Mouse (Mus musculus): ENCODE data around the gene Mindy1.

The Mindy1 gene

DNA sequence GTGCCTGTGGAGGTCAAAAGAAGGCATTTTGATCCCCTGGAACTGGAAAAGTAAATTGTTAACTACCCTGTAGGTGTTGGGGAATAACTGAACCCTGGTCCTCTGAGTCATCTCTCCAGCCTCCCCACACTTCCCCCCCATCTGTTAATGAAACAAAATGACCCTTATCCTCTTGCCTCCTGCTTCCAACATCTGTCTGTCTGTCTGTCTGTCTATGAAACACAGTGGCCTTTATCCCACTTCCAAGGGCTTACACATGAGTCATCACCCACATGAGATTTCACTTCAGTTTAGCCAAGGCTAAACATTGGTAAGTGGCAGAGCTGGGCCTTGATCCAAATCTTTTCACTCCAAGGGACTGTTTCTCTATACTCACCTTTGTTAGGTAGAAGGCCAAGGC, 13.3 kb upstream of the Mindy1 start:
- DNase-seq (ENCODE audit: low read depth, low spot score), result no peak

DNA sequence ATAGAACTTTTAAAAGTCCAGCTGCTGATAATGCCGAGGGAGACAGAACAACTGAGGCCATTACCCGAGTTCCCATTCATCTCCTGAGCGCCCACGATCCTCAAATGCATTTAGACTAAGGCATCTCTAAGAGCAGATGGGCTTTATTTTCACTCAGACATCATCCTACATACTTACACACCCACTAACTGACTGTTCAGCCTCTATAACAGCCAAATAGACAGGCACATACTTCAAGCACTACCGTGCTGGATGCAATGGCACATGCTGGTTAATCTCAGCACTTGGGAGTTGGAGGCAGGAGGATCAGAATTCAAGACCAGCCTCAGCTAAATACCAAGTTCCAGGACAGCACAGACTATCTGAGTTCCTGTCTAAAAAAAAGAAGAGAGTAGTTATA, 11.4 kb upstream of the Mindy1 start:
- no peak for DNase-seq (ENCODE audit: low read depth, low spot score)

DNA sequence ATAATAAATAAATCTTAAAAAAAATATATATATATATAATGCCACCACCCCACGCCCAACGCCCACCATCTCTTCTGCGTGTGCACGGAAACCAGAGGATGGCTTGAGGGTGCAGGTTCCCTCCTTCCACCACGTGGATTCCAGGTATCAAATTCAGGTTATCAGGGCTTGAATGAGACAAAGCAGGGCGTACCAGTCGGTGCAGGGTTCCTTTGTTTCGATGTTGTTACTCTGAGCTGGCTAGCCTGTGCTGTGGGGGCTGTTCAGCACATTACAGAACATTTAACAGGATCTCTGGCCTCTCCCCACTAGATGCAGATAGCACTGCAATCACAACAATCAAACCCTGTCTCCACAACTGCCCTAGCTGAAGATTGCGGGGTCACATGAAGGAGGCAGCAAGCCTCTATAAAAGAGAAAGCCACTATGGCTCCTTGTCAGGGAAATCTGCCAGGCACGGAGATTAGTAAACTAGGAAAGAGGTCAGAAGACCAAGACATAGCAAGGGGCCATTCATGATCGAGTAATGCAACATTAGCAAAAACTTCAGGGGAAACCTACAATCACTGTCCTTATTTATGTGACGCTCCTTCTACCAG, 10.3 kb upstream of the Mindy1 start:
- no peak for DNase-seq (ENCODE audit: low read depth, low spot score)

DNA sequence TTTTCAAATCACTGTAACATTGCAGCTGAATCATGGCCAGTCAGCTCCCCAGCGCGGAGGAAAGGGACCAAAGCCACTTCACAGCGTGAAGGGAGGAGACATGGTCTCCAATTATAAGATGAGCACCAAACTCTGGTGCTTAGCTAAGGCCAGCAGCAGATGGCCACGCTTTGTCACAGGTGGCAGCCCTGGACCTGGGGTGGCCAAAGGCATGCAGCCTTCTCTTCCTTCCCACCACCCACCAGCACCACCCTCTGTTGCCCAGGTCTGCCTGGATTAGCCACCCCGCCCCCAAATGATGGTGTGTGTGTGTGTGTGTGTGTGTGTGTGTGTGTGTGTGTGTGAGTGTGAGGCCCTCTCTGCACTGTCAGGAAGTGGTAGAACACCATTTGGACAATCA, 7.7 kb upstream of the Mindy1 start:
- DNase-seq (ENCODE audit: low read depth, low spot score), result no peak

GRCm38 (mm10) chr3:95274453-95274852, 6.7 kb upstream of the Mindy1 start:
- no peak for DNase-seq (ENCODE audit: low read depth, low spot score)

- DNase-seq (ENCODE audit: low read depth, low spot score), result no peak
Observed at GRCm38 (mm10) chr3:95275161-95275560, 6.0 kb upstream of the Mindy1 start.

GRCm38 (mm10) chr3:95276428-95276934, 4.7 kb upstream of the Mindy1 start:
- no peak for DNase-seq (ENCODE audit: low read depth, low spot score)

- DNase-seq (ENCODE audit: low read depth, low spot score), result no peak
Observed at GRCm38 (mm10) chr3:95277149-95277551, 4.0 kb upstream of the Mindy1 start.

- peak; percentile 33 for DNase-seq (ENCODE audit: low read depth, low spot score)
Observed at GRCm38 (mm10) chr3:95280747-95281146, 398 bp upstream of the Mindy1 start.

GRCm38 (mm10) chr3:95282381-95282864, 1.3 kb downstream of the Mindy1 start:
- DNase-seq (ENCODE audit: low read depth, low spot score), result peak; percentile 47

- DNase-seq (ENCODE audit: low read depth, low spot score), result peak; percentile 56
Observed at GRCm38 (mm10) chr3:95282865-95283588, 1.9 kb downstream of the Mindy1 start.

GRCm38 (mm10) chr3:95283589-95283941, 2.4 kb downstream of the Mindy1 start:
- DNase-seq (ENCODE audit: low read depth, low spot score), result no peak

DNA sequence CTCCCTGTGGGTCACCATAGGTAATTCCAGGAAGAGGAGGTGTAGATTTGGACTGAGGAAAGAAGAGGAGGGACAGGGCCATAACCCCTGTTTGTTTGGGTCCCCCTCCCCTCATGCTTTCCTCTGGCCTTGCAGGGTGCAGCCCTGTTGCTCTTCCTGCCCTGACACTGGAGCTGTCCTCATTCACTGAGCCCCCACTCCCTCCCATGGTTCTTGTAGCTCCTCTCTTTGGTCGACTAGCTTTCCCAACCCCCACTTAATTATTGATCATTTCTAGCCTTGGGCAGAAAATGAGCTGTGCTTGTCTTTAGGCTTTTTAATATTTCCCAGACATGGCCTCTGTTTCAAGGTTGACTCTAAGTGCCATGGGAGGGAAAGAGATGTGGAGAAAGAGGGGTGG, 2.9 kb downstream of the Mindy1 start:
- no peak for DNase-seq (ENCODE audit: low read depth, low spot score)

GRCm38 (mm10) chr3:95284501-95285281, 3.5 kb downstream of the Mindy1 start:
- DNase-seq (ENCODE audit: low read depth, low spot score), result no peak

DNA sequence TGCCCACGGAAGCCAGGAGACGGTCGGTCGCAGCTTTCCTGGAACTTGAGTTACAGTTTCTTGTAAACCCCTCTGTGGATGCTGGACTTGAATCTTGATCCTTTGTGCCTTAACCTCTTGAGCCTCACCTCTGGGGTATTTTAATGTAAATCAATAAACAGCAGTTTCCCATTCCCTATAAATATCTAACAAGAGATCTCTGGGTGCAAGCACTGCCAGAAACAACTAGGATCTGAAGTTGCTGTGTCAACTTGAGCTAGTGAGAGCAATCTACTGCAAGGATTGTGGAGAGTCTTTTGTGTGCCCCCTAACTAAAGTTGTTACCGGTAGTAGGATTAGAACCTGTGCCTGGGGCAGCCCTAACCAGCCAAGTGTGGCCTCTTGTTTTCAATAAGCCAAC, 4.2 kb downstream of the Mindy1 start:
- no peak for DNase-seq (ENCODE audit: low read depth, low spot score)

- DNase-seq (ENCODE audit: low read depth, low spot score), result no peak
Observed at GRCm38 (mm10) chr3:95286011-95286410, 4.9 kb downstream of the Mindy1 start.

DNA sequence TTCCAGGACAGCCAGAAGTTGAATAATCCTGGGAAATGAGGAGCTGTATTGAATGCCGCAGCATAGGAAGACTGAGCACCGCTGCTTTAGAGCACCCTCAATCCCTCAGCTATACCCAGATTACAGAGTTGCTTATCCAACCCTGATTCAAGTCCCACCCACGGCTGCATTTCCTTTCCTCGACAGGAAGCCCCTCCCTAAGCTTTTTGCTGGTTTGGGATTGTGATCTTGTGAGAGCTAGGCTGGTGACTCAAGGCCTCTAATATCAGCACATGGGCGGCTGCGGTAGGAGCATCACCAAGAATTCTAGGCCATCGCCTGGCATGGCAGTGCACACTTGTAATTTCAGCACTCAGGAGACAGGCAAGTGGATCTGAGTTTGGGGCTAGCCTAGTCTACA, 5.4 kb downstream of the Mindy1 start:
- no peak for DNase-seq (ENCODE audit: low read depth, low spot score)

- DNase-seq (ENCODE audit: low read depth, low spot score), result no peak
Observed at GRCm38 (mm10) chr3:95287541-95287940, 6.4 kb downstream of the Mindy1 start.

DNA sequence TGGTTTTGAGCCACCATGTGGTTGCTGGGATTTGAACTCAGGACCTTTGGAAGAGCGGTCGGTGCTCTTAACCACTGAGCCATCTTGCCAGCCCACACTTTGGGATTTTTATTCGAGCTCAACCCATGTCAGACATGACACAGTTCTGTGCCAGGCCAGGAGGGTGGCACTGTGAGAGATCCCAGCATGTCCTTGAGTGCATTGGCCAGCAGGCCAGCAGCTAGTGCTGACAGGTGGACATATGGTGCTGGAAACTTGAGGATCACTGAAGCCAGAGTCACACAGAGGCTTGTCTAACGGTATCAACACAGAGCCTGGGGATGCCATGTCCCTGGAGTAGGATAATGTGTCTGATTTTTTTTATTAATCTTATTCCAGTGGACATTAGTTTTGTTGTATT, 8.3 kb downstream of the Mindy1 start:
- DNase-seq (ENCODE audit: low read depth, low spot score), result no peak

DNA sequence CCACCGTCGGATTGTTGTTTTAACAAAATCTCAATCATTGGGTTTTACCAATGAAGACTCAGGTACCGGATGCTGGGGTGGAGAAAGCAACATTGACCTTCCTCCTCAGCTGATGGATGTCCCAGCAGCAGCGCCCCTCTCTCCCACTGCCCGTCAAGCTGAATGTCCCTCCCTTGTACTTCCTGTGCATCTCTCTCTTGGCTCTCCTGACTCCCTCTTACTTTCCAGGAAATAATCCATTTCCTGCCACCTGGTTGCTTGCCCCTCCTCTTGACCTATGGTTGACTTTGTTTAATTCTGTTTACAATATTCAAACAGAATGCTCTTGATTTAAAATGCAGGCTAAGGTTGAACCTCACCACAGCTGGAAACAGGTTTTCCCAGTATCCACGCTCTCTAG, 9.0 kb downstream of the Mindy1 start:
- no peak for DNase-seq (ENCODE audit: low read depth, low spot score)

DNA sequence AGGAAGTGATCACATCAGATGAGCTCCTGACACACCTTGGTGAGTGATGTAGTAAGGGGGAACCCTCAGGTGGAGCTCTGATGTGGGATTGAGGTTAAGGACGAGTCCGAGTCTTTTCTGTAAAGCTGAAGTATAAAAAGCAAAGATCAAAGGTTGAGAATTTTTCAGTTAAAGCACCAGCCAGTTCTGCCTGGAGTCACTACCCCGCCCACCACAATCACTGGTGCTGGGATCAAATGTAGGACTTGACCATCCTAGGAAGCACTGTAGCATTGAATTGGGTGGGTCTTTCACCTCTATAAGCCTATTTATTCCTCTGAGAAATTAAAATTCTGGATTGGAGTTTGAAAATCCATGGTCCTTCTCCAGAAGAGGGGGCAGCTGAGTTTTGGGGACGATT, 9.9 kb downstream of the Mindy1 start:
- no peak for DNase-seq (ENCODE audit: low read depth, low spot score)

- DNase-seq (ENCODE audit: low read depth, low spot score), result no peak
Observed at GRCm38 (mm10) chr3:95292899-95293298, 11.8 kb downstream of the Mindy1 start.

DNA sequence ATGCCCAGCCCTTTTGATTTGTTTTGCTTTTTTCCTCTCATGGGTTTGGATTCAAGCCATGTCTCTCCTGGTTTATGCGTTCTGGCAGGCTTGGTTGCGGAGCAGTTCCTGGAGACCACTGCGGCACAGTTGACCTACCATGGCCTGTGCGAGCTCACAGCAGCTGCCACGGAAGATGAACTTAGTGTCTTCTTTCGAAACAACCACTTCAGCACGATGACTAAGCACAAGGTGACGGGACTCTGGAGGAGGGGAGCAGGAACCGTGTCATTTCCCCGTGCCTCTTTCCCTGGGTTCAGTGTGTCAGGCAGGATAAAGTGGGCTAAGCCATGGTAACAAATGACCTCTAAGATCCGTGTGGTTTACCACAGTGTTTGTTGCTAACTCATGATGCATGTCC, 12.4 kb downstream of the Mindy1 start:
- DNase-seq (ENCODE audit: low read depth, low spot score), result no peak
